Mouse (Mus musculus): ENCODE results near the gene Fbxo48. TPM values are rescaled to one million over a fixed set of nuclear protein-coding genes. Genes with fewer than 3 reads are reported as not detected.

Gene Fbxo48
- 0.08 and 0.11 TPM in 2 replicates for polyA plus RNA-seq (2012; rRNA removed)

GRCm38 (mm10) chr11:16950976-16951760, at the start of gene Fbxo48:
Gene Fbxo48 (plus strand): TSS chr11:16951375.
- WGBS, result under 1% methylated on average over 38 of the region's 38 CpGs
- peaks cover 2% of the 10 kb centered on the region; the same call in 1 of the 2 replicates for H3K4me1 ChIP-seq (ENCODE audit: control insufficient read depth, insufficient read depth, low read length)
- no peak within 1 kb of the TSS for H3K27ac ChIP-seq (ENCODE audit: insufficient read depth, low read depth, low read length)
- H3K27me3 ChIP-seq (replicated peaks; ENCODE audit: control insufficient read depth, insufficient read depth, low read length), result no peaks in the 10 kb centered on the region
- peak within 1 kb of the TSS; percentile 85 for H3K4me3 ChIP-seq (ENCODE audit: insufficient read depth, low read depth, low read length)
- no peaks in the 10 kb centered on the region for H3K36me3 ChIP-seq (ENCODE audit: control insufficient read depth, insufficient read depth, low read length)
- DNase-seq, result peak; percentile 99
- TF ChIP-seq CTCF (conservative IDR thresholded peaks at IDR 0.05; ENCODE audit: insufficient read depth, insufficient read length, low read depth, low read length), result no peak
- no peak for TF ChIP-seq POLR2A (IDR thresholded peaks at IDR 0.05; ENCODE audit: low read depth, low read length)

- TF ChIP-seq POLR2A (IDR thresholded peaks at IDR 0.05; ENCODE audit: low read depth, low read length), result no peak
- WGBS, result 76% methylated on average over 8 of the region's 8 CpGs
Measured at GRCm38 (mm10) chr11:16904302-16905011, 46.7 kb upstream of the Fbxo48 start.

GRCm38 (mm10) chr11:16905012-16905332, 46.2 kb upstream of the Fbxo48 start:
- no peak for DNase-seq
- 73% methylated on average over 3 of the region's 3 CpGs for WGBS
- H3K36me3 ChIP-seq (ENCODE audit: control insufficient read depth, insufficient read depth, low read length), result peaks cover 7% of the 10 kb centered on the region
- TF ChIP-seq CTCF (conservative IDR thresholded peaks at IDR 0.05; ENCODE audit: insufficient read depth, insufficient read length, low read depth, low read length), result no peak
- no peak for TF ChIP-seq POLR2A (IDR thresholded peaks at IDR 0.05; ENCODE audit: low read depth, low read length)
- H3K27ac ChIP-seq (ENCODE audit: insufficient read depth, low read depth, low read length), result no peak overlapping the region
- no peaks in the 10 kb centered on the region for H3K27me3 ChIP-seq (replicated peaks; ENCODE audit: control insufficient read depth, insufficient read depth, low read length)
- H3K4me1 ChIP-seq (ENCODE audit: control insufficient read depth, insufficient read depth, low read length), result no peaks in the 10 kb centered on the region
- no peak overlapping the region for H3K4me3 ChIP-seq (ENCODE audit: insufficient read depth, low read depth, low read length)

More at GRCm38 (mm10) chr11:16904302-16905011, 46.7 kb upstream of the Fbxo48 start:
- H3K36me3 ChIP-seq (ENCODE audit: control insufficient read depth, insufficient read depth, low read length), result peaks cover 7% of the 10 kb centered on the region
- peak; percentile 7 for DNase-seq
- H3K4me1 ChIP-seq (ENCODE audit: control insufficient read depth, insufficient read depth, low read length), result no peaks in the 10 kb centered on the region
- H3K27ac ChIP-seq (ENCODE audit: insufficient read depth, low read depth, low read length), result no peak overlapping the region
- H3K4me3 ChIP-seq (ENCODE audit: insufficient read depth, low read depth, low read length), result no peak overlapping the region
- H3K27me3 ChIP-seq (replicated peaks; ENCODE audit: control insufficient read depth, insufficient read depth, low read length), result no peaks in the 10 kb centered on the region

- H3K27ac ChIP-seq (ENCODE audit: insufficient read depth, low read depth, low read length), result no peak overlapping the region
- WGBS, result 100% methylated on average over 2 of the region's 2 CpGs
- H3K36me3 ChIP-seq (ENCODE audit: control insufficient read depth, insufficient read depth, low read length), result peaks cover 10% of the 10 kb centered on the region
- H3K27me3 ChIP-seq (replicated peaks; ENCODE audit: control insufficient read depth, insufficient read depth, low read length), result no peaks in the 10 kb centered on the region
- no peaks in the 10 kb centered on the region for H3K4me1 ChIP-seq (ENCODE audit: control insufficient read depth, insufficient read depth, low read length)
- DNase-seq, result no peak
- no peak overlapping the region for H3K4me3 ChIP-seq (ENCODE audit: insufficient read depth, low read depth, low read length)
- no peak for TF ChIP-seq POLR2A (IDR thresholded peaks at IDR 0.05; ENCODE audit: low read depth, low read length)
- no peak for TF ChIP-seq CTCF (conservative IDR thresholded peaks at IDR 0.05; ENCODE audit: insufficient read depth, insufficient read length, low read depth, low read length)
Measured at GRCm38 (mm10) chr11:16906530-16906929, 44.6 kb upstream of the Fbxo48 start.

GRCm38 (mm10) chr11:16907517-16908129, 43.6 kb upstream of the Fbxo48 start:
- Histone ChIP-seq H3K36me3 (ENCODE audit: control insufficient read depth, insufficient read depth, low read length) (peaks cover 13% of the 10 kb centered on the region), H3K4me3 (ENCODE audit: insufficient read depth, low read depth, low read length) (no peak overlapping the region), H3K4me1 (ENCODE audit: control insufficient read depth, insufficient read depth, low read length) (no peaks in the 10 kb centered on the region), H3K27ac (ENCODE audit: insufficient read depth, low read depth, low read length) (no peak overlapping the region), H3K27me3 (replicated peaks; ENCODE audit: control insufficient read depth, insufficient read depth, low read length) (no peaks in the 10 kb centered on the region)
- WGBS, result 72% methylated on average over 1 of the region's 1 CpGs
- TF ChIP-seq POLR2A (IDR thresholded peaks at IDR 0.05; ENCODE audit: low read depth, low read length) (no peak), CTCF (conservative IDR thresholded peaks at IDR 0.05; ENCODE audit: insufficient read depth, insufficient read length, low read depth, low read length) (no peak)
- DNase-seq, result peak; percentile 29

GRCm38 (mm10) chr11:16914756-16915155, 36.4 kb upstream of the Fbxo48 start:
- Histone ChIP-seq H3K4me1 (ENCODE audit: control insufficient read depth, insufficient read depth, low read length) (no peaks in the 10 kb centered on the region), H3K36me3 (ENCODE audit: control insufficient read depth, insufficient read depth, low read length) (peaks cover 8% of the 10 kb centered on the region), H3K4me3 (ENCODE audit: insufficient read depth, low read depth, low read length) (no peak overlapping the region), H3K27ac (ENCODE audit: insufficient read depth, low read depth, low read length) (no peak overlapping the region), H3K27me3 (replicated peaks; ENCODE audit: control insufficient read depth, insufficient read depth, low read length) (no peaks in the 10 kb centered on the region)
- no peak for TF ChIP-seq CTCF (conservative IDR thresholded peaks at IDR 0.05; ENCODE audit: insufficient read depth, insufficient read length, low read depth, low read length)
- TF ChIP-seq POLR2A (IDR thresholded peaks at IDR 0.05; ENCODE audit: low read depth, low read length), result no peak
- 85% methylated on average over 3 of the region's 3 CpGs for WGBS
- DNase-seq, result no peak

GRCm38 (mm10) chr11:16915850-16916249, 35.3 kb upstream of the Fbxo48 start:
- Histone ChIP-seq H3K36me3 (ENCODE audit: control insufficient read depth, insufficient read depth, low read length) (peaks cover 8% of the 10 kb centered on the region), H3K27ac (ENCODE audit: insufficient read depth, low read depth, low read length) (no peak overlapping the region), H3K27me3 (replicated peaks; ENCODE audit: control insufficient read depth, insufficient read depth, low read length) (no peaks in the 10 kb centered on the region), H3K4me3 (ENCODE audit: insufficient read depth, low read depth, low read length) (no peak overlapping the region), H3K4me1 (ENCODE audit: control insufficient read depth, insufficient read depth, low read length) (no peaks in the 10 kb centered on the region)
- WGBS, result 82% methylated on average over 5 of the region's 5 CpGs
- no peak for DNase-seq
- TF ChIP-seq CTCF (conservative IDR thresholded peaks at IDR 0.05; ENCODE audit: insufficient read depth, insufficient read length, low read depth, low read length), result no peak
- TF ChIP-seq POLR2A (IDR thresholded peaks at IDR 0.05; ENCODE audit: low read depth, low read length), result no peak

Measured in kidney, adult 2 months (tissue).